Mouse (Mus musculus) CH12.LX (cell line): ENCODE results near the gene Tef. TPM values are rescaled to one million over a fixed set of nuclear protein-coding genes. Genes with fewer than 3 reads are reported as not detected.
A peak's percentile ranks its signal among the peaks of the same experiment; 100 is the strongest.

Experiments used
- DNase-seq: peaks from one replicate; pipeline ENCODE4 v3.0.0-alpha.2; 2013; ENCODE audit errors: extremely low read depth
- H3K27ac ChIP-seq: 2 replicates; pipeline ENCODE4 v1.5.1; 2012; ENCODE audit warnings: low read depth, mild to moderate bottlenecking, control low read depth, moderate library complexity; ENCODE audit not compliant: insufficient read depth
- H3K27me3 ChIP-seq: replicated peaks from 2 replicates; pipeline ENCODE3; 2012; ENCODE audit warnings: inconsistent platforms
- H3K36me3 ChIP-seq, 2 experiments: replicated peaks in 1 of 2; 2 replicates each; pipeline versions ENCODE3 to v1.6.1; 2012; ENCODE audit warnings: inconsistent platforms in 1 of 2, low read length in 1 of 2, mild to moderate bottlenecking in 1 of 2, mixed read lengths in 1 of 2, moderate library complexity in 1 of 2; ENCODE audit not compliant: control insufficient read depth in 1 of 2, insufficient read depth in 1 of 2
- H3K4me1 ChIP-seq, 2 experiments: 2 replicates each; pipeline ENCODE4 v1.6.1; 2012; ENCODE audit warnings: inconsistent platforms in 1 of 2, moderate library complexity in 1 of 2; ENCODE audit not compliant: insufficient read depth in 2 of 2, control insufficient read depth in 1 of 2
- H3K4me2 ChIP-seq: 2 replicates; pipeline ENCODE4 v1.6.1; 2012; ENCODE audit warnings: low read depth, mild to moderate bottlenecking, control low read depth; ENCODE audit not compliant: poor library complexity, insufficient read depth, severe bottlenecking
- H3K4me3 ChIP-seq, 3 experiments: fragments of 150-350 bp in 1 of 3; sonication (generic) in 1 of 3; replicated peaks in 1 of 3; 2 replicates each; pipeline versions ENCODE3 to v1.5.1; 2011 to 2012; ENCODE audit warnings: low read depth in 2 of 3, low read length in 2 of 3, mild to moderate bottlenecking in 2 of 3, moderate library complexity in 2 of 3, control low read depth in 1 of 3, improper control_type of control experiment in 1 of 3, inconsistent platforms in 1 of 3, mixed read lengths in 1 of 3; ENCODE audit not compliant: poor library complexity in 1 of 3
- H3K79me2 ChIP-seq: replicated peaks from 2 replicates; pipeline ENCODE4 v1.6.1; 2012; ENCODE audit warnings: mild to moderate bottlenecking, moderate library complexity; ENCODE audit not compliant: control insufficient read depth, poor library complexity, insufficient read depth, severe bottlenecking; ENCODE audit errors: extremely low read depth
- H3K9ac ChIP-seq: 2 replicates; pipeline ENCODE4 v1.6.1; 2012; ENCODE audit warnings: low read depth, mild to moderate bottlenecking, control low read depth, moderate library complexity; ENCODE audit not compliant: insufficient read depth
- H3K9me3 ChIP-seq: replicated peaks from 2 replicates; pipeline ENCODE3; 2012; ENCODE audit warnings: low read length, inconsistent platforms, mixed read lengths
- BHLHE40 ChIP-seq: IDR thresholded peaks from 2 replicates; pipeline ENCODE4 v1.6.1; 2011; ENCODE audit warnings: mild to moderate bottlenecking, low read depth, low read length, improper control_type of control experiment
- CHD1 ChIP-seq: IDR thresholded peaks from 2 replicates; pipeline ENCODE4 v1.6.1; 2012; ENCODE audit warnings: low read depth, low read length, improper control_type of control experiment, inconsistent platforms
- CHD2 ChIP-seq: IDR thresholded peaks from 2 replicates; pipeline ENCODE4 v1.6.1; 2011; ENCODE audit warnings: low read length, improper control_type of control experiment
- CTCF ChIP-seq, 2 experiments: IDR thresholded peaks in 1 of 2; conservative IDR thresholded peaks in 1 of 2; 2 replicates each; pipeline ENCODE4 v1.5.1; 2011 to 2012; ENCODE audit warnings: low read depth in 2 of 2, low read length in 2 of 2, improper control_type of control experiment in 1 of 2, inconsistent platforms in 1 of 2, mild to moderate bottlenecking in 1 of 2, moderate library complexity in 1 of 2
- E2F4 ChIP-seq: IDR thresholded peaks from 2 replicates; pipeline ENCODE4 v1.6.1; 2011; ENCODE audit warnings: low read depth, low read length, improper control_type of control experiment; ENCODE audit not compliant: insufficient replicate concordance
- ELF1 ChIP-seq: IDR thresholded peaks from 2 replicates; pipeline ENCODE4 v1.6.1; 2014; ENCODE audit warnings: low read depth, mild to moderate bottlenecking, inconsistent platforms, low read length, improper control_type of control experiment
- EP300 ChIP-seq: IDR thresholded peaks from 2 replicates; pipeline ENCODE4 v1.6.1; 2011; ENCODE audit warnings: low read length, improper control_type of control experiment
- ETS1 ChIP-seq: conservative IDR thresholded peaks from 2 replicates; pipeline ENCODE4 v1.6.1; 2012; ENCODE audit warnings: low read depth, mild to moderate bottlenecking, inconsistent platforms, low read length, improper control_type of control experiment, moderate library complexity
- GABPA ChIP-seq: IDR thresholded peaks from 2 replicates; pipeline ENCODE4 v1.6.1; 2012; ENCODE audit warnings: low read depth, low read length, improper control_type of control experiment, inconsistent platforms; ENCODE audit not compliant: insufficient replicate concordance
- HCFC1 ChIP-seq: IDR thresholded peaks from 2 replicates; pipeline ENCODE4 v1.6.1; 2012; ENCODE audit warnings: low read depth, mild to moderate bottlenecking, inconsistent platforms, low read length, improper control_type of control experiment
- KAT2A ChIP-seq: IDR thresholded peaks from 2 replicates; pipeline ENCODE4 v1.6.1; 2012; ENCODE audit warnings: low read length, improper control_type of control experiment, inconsistent platforms; ENCODE audit not compliant: insufficient replicate concordance
- MAX ChIP-seq: IDR thresholded peaks from 2 replicates; pipeline ENCODE4 v1.6.1; 2011; ENCODE audit warnings: low read length, improper control_type of control experiment
- MAZ ChIP-seq: IDR thresholded peaks from 2 replicates; pipeline ENCODE4 v1.6.1; 2012; ENCODE audit warnings: low read depth, mild to moderate bottlenecking, inconsistent platforms, low read length, improper control_type of control experiment, moderate library complexity
- MEF2A ChIP-seq: IDR thresholded peaks from 2 replicates; pipeline ENCODE4 v1.6.1; 2014; ENCODE audit warnings: low read depth, mild to moderate bottlenecking, inconsistent platforms, low read length, improper control_type of control experiment, borderline replicate concordance
- MXI1 ChIP-seq: IDR thresholded peaks from 2 replicates; pipeline ENCODE4 v1.6.1; 2011; ENCODE audit warnings: mild to moderate bottlenecking, low read depth, low read length, improper control_type of control experiment
- MYC ChIP-seq: IDR thresholded peaks from 2 replicates; pipeline ENCODE4 v1.6.1; 2011; ENCODE audit warnings: low read depth, mild to moderate bottlenecking, improper control_type of control experiment, low read length
- NELFE ChIP-seq: IDR thresholded peaks from 2 replicates; pipeline ENCODE4 v1.6.1; 2011; ENCODE audit warnings: low read depth, low read length, improper control_type of control experiment
- NRF1 ChIP-seq: IDR thresholded peaks from 2 replicates; pipeline ENCODE4 v1.6.1; 2014; ENCODE audit warnings: low read depth, mild to moderate bottlenecking, inconsistent platforms, low read length, improper control_type of control experiment, moderate library complexity
- POLR2A ChIP-seq: IDR thresholded peaks from 2 replicates; pipeline ENCODE4 v1.6.1; 2011; ENCODE audit warnings: low read depth, mild to moderate bottlenecking, improper control_type of control experiment, low read length
- POLR2AphosphoS2 ChIP-seq: IDR thresholded peaks from 2 replicates; pipeline ENCODE4 v1.6.1; 2011; ENCODE audit warnings: low read depth, low read length, improper control_type of control experiment
- RAD21 ChIP-seq: IDR thresholded peaks from 2 replicates; pipeline ENCODE4 v1.6.1; 2011; ENCODE audit warnings: low read depth, mild to moderate bottlenecking, low read length, improper control_type of control experiment, moderate library complexity
- RCOR1 ChIP-seq: conservative IDR thresholded peaks from 2 replicates; pipeline ENCODE4 v1.6.1; 2012; ENCODE audit warnings: low read depth, mild to moderate bottlenecking, inconsistent platforms, low read length, improper control_type of control experiment
- TBP ChIP-seq: conservative IDR thresholded peaks from 2 replicates; pipeline ENCODE4 v1.6.1; 2011; ENCODE audit warnings: low read depth, low read length, improper control_type of control experiment
- TCF12 ChIP-seq: IDR thresholded peaks from 2 replicates; pipeline ENCODE4 v1.6.1; 2014; ENCODE audit warnings: low read depth, mild to moderate bottlenecking, inconsistent platforms, low read length, improper control_type of control experiment
- USF2 ChIP-seq: conservative IDR thresholded peaks from 2 replicates; pipeline ENCODE4 v1.6.1; 2011; ENCODE audit warnings: low read depth, low read length, improper control_type of control experiment
- ZC3H11A ChIP-seq: IDR thresholded peaks from 2 replicates; pipeline ENCODE4 v1.6.1; 2012; ENCODE audit warnings: low read depth, mild to moderate bottlenecking, inconsistent platforms, low read length, improper control_type of control experiment
- ZMIZ1 ChIP-seq: IDR thresholded peaks from 2 replicates; pipeline ENCODE4 v1.6.1; 2012; ENCODE audit warnings: low read depth, mild to moderate bottlenecking, inconsistent platforms, low read length, improper control_type of control experiment
- ZNF384 ChIP-seq: IDR thresholded peaks from 2 replicates; pipeline ENCODE4 v1.6.1; 2012; ENCODE audit warnings: low read depth, low read length, improper control_type of control experiment, inconsistent platforms
- dilution Hi-C: fragments of 300-500 bp; cut with MboI; formaldehyde crosslinking; loops from 2 replicates; pipeline ENCODE4 v1.14.3; 2020; ENCODE audit warnings: low sequenced_read_pairs; ENCODE audit not compliant: extremely low pct_unique_long_range_greater_than_20kb, extremely low pct_ligation_motif_present
- in situ Hi-C: fragments of 300-500 bp; cut with MboI; formaldehyde crosslinking; loops from 3 replicates; pipeline ENCODE4 v1.14.3; 2019; ENCODE audit warnings: low sequenced_read_pairs, low pct_ligation_motif_present, low pct_unique_long_range_greater_than_20kb, mixed read lengths
- polyA plus RNA-seq: library from polyadenylated mRNA; unstranded; fragments of >175 nt; gene quantifications from 2 replicates; pipeline ENCODE4 v1.2.1, GENCODE M21; 2012; ENCODE audit warnings: low read depth; ENCODE audit not compliant: insufficient read length
- total RNA-seq, 2 experiments: library from RNA; depleted of rRNA; stranded (reverse); fragments of 300-350 nt in 1 of 2; fragments of >200 nt in 1 of 2; gene quantifications; 2 replicates each; pipeline ENCODE4 v1.2.3; 2012 to 2014

Gene Tef
- total and polyA plus RNA-seq, 3 experiments, result 14.7 to 17.2 (median 14.9) TPM

- in situ Hi-C loops (no loop called here), dilution Hi-C loops (no loop called here)
- DNase-seq, result no peak
- Histone ChIP-seq H3K9ac (no peak overlapping the region), H3K4me1 (peaks cover 4 to 46% of the 10 kb centered on the region in 2 experiments; a peak in 3 of 4 replicates), H3K79me2 (peaks cover 37% of the 10 kb centered on the region), H3K36me3 (peaks cover 46 to 65% of the 10 kb centered on the region in 2 experiments), H3K4me3 (no peak overlapping the region), H3K4me2 (no peak overlapping the region)
- TF ChIP-seq MEF2A, result no peak
- no peak for TF ChIP-seq GABPA
- no peak for TF ChIP-seq MAX
- no peak for TF ChIP-seq CTCF (conservative IDR thresholded peaks at IDR 0.05 in 1 of 2, IDR thresholded peaks at IDR 0.05 in 1 of 2; ENCODE audit: low read depth in 2 of 2, low read length in 2 of 2)
- TF ChIP-seq NELFE, result no peak
- TF ChIP-seq, all 38 proteins: peak for 0
- H3K27me3 ChIP-seq, result no peaks in the 10 kb centered on the region
- no peak overlapping the region for H3K27ac ChIP-seq
- H3K9me3 ChIP-seq, result no peaks in the 10 kb centered on the region
Measured at GRCm38 (mm10) chr15:81869985-81870384, 67.8 kb downstream of the Tef start.

GRCm38 (mm10) chr15:81871604-81872261, 69.5 kb downstream of the Tef start, which contains the start of gene Phf5a:
Gene Phf5a, minus strand, starts transcription at chr15:81871911.
- in situ Hi-C loops, result no loop called here
- peak within 1 kb of the TSS; percentile 98 for H3K4me2 ChIP-seq
- dilution Hi-C loops, result no loop called here
- H3K36me3 ChIP-seq, result peaks cover 35 to 49% of the 10 kb centered on the region in 2 experiments
- no peak for TF ChIP-seq USF2
- TF ChIP-seq MAZ, result peak; percentile 11; the same call in 1 of the 2 replicates
- no peak for TF ChIP-seq NRF1
- peak; percentile 77 for TF ChIP-seq MXI1
- no peak; the same call in 1 of the 2 replicates for TF ChIP-seq RCOR1
- peak; percentile 77; the same call in 1 of the 2 replicates for TF ChIP-seq CHD1
- peak; percentile 54 for TF ChIP-seq TCF12
- peak; percentile 63; the same call in 1 of the 2 replicates for TF ChIP-seq POLR2AphosphoS2
- TF ChIP-seq E2F4, result peak; percentile 65; the same call in 1 of the 2 replicates
- peak; percentile 56 for TF ChIP-seq MAX
- no peak for TF ChIP-seq EP300
- peak; percentile 87 for TF ChIP-seq HCFC1
- peak; percentile 83 for TF ChIP-seq ELF1
- no peak for TF ChIP-seq ETS1
- TF ChIP-seq TBP, result no peak
- TF ChIP-seq BHLHE40, result peak; percentile 18; the same call in 1 of the 2 replicates
- TF ChIP-seq NELFE, result peak; percentile 80
- TF ChIP-seq MEF2A, result no peak; the same call in 1 of the 2 replicates
- no peak for TF ChIP-seq ZC3H11A
- TF ChIP-seq KAT2A, result peak; percentile 90; the same call in 1 of the 2 replicates
- no peak for TF ChIP-seq RAD21
- TF ChIP-seq ZMIZ1, result peak; percentile 3; the same call in 1 of the 2 replicates
- TF ChIP-seq ZNF384, result 0 out of 2 replicates have a peak, but pooled peaks have one; percentile 22
- TF ChIP-seq CHD2, result peak; percentile 100
- peak; percentile 71; the same call in 1 of the 2 replicates for TF ChIP-seq MYC
- TF ChIP-seq POLR2A, result peak; percentile 69
- peaks cover 47% of the 10 kb centered on the region for H3K79me2 ChIP-seq
- no peaks in the 10 kb centered on the region for H3K9me3 ChIP-seq
- peak; percentile 97 for DNase-seq
- H3K27me3 ChIP-seq, result no peaks in the 10 kb centered on the region
- H3K4me1 ChIP-seq, result peaks cover 8 to 60% of the 10 kb centered on the region in 2 experiments; a peak in 3 of 4 replicates
- peak within 1 kb of the TSS; percentile 94 to 100 (median 99) for H3K4me3 ChIP-seq
- H3K9ac ChIP-seq, result peak within 1 kb of the TSS; percentile 87
- peak within 1 kb of the TSS; percentile 89 for H3K27ac ChIP-seq
